Mouse (Mus musculus) liver, adult 2 months (tissue): ENCODE data around the gene Unc93a2. TPM values are rescaled to one million over a fixed set of nuclear protein-coding genes. Genes with fewer than 3 reads are reported as not detected.
"Not testable (repeated sequence)": the region's sequence is repeated elsewhere in the genome, so short reads cannot be mapped to it uniquely, and the experiment has no call there.

ENCODE experiments used
- DNase-seq: peaks from one replicate; pipeline ENCODE4 v3.0.0-alpha.2; 2011; ENCODE audit warnings: low read depth, low spot score; ENCODE audit errors: extremely low read depth
- H3K27ac ChIP-seq: fragments of 200-500 bp; replicated peaks from 2 replicates; pipeline ENCODE4 v1.5.1; 2012; ENCODE audit warnings: low read depth, mild to moderate bottlenecking, control low read depth, inconsistent platforms, low read length; ENCODE audit not compliant: insufficient read depth
- H3K27me3 ChIP-seq: fragments of 200-500 bp; 2 replicates; pipeline ENCODE4 v1.6.1; 2012; ENCODE audit warnings: mild to moderate bottlenecking, moderate library complexity, low read length, inconsistent platforms; ENCODE audit not compliant: control insufficient read depth, insufficient read depth
- H3K36me3 ChIP-seq: fragments of 200-500 bp; 2 replicates; pipeline ENCODE4 v1.6.1; 2012; ENCODE audit warnings: low read length, inconsistent platforms; ENCODE audit not compliant: control insufficient read depth, insufficient read depth
- H3K4me1 ChIP-seq: fragments of 200-500 bp; 2 replicates; pipeline ENCODE4 v1.6.1; 2011; ENCODE audit warnings: low read length; ENCODE audit not compliant: control insufficient read depth, insufficient read depth
- H3K4me3 ChIP-seq: fragments of 200-500 bp; 2 replicates; pipeline ENCODE4 v1.5.1; 2011; ENCODE audit warnings: low read depth, mild to moderate bottlenecking, control low read depth, low read length, moderate library complexity; ENCODE audit not compliant: insufficient read depth
- H3K79me2 ChIP-seq: fragments of 200-500 bp; 2 replicates; pipeline ENCODE4 v1.6.1; 2012; ENCODE audit warnings: inconsistent platforms, mild to moderate bottlenecking, low read length, moderate library complexity; ENCODE audit not compliant: control insufficient read depth, insufficient read depth
- H3K9ac ChIP-seq: fragments of 200-500 bp; 2 replicates; pipeline ENCODE4 v1.6.1; 2012; ENCODE audit warnings: low read depth, mild to moderate bottlenecking, control low read depth, inconsistent platforms, low read length
- WGBS: fragments of 180-500 bp; shearing (Covaris S2); methylation state at CpG from one replicate; pipeline ENCODE4 v1.1.7; 2018; 5-methylcytosine and 5-hydroxymethylcytosine counted together
- polyA plus RNA-seq: library from polyadenylated mRNA; depleted of rRNA; stranded (reverse); fragments of >200 nt; gene quantifications from 2 replicates; pipeline ENCODE4 v1.2.3, GENCODE M21; 2012
- total RNA-seq: library from RNA; depleted of rRNA; stranded (reverse); fragments of >200 nt; gene quantifications from 2 replicates; pipeline ENCODE4 v1.2.3, GENCODE M21; 2014

The Unc93a2 gene
- total and polyA plus RNA-seq, 2 experiments = 2.4 to 4.5 TPM

DNA sequence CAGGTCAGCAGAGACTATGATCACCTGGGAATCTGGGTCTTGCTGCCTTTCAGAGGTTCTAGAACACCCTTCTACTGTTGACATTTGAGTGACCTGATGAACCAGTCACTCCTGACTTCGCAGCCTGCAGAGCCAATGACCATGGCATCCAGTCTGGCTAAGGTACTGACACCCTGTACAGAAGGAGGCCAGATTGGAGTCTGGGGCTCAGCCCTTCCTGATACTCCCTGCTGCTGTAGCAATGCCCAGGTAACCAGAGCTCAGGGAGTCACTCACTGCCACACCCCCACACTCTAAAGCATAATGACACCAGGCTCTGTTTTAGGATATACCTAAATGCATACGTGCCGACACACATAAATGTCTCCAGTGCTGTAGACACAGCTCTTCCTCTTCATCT, 2.6 kb downstream of the Unc93a2 start:
- not testable (repeated sequence) for H3K4me1 ChIP-seq, H3K27ac ChIP-seq, H3K27me3 ChIP-seq, H3K4me3 ChIP-seq, H3K79me2 ChIP-seq, H3K36me3 ChIP-seq, H3K9ac ChIP-seq
- peak; percentile 31 for DNase-seq
- WGBS = 22% methylated on average over 1 of the region's 3 CpGs

DNA sequence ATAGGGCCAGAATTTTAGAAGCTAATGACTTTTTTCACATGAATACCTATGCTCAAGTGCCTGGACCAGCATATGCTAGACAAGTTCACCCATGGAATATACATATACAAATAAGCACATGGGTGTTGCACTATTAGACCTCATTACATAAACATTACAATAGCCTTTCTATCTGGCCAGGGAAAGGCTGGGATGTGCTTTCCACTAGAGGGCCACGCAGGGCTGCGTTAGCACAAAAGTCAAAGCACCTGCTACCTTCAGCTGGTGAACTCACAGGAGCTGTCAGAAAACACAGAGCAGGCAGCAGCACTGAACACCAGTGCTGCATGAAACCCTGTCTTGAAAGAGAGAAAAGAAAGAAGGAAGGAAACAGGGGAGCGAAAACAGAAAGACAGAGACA, 7.4 kb downstream of the Unc93a2 start:
- not testable (repeated sequence) for H3K9ac ChIP-seq, H3K27ac ChIP-seq, H3K4me3 ChIP-seq, DNase-seq, H3K36me3 ChIP-seq, H3K79me2 ChIP-seq, H3K4me1 ChIP-seq, H3K27me3 ChIP-seq
- WGBS = 54% methylated on average over 3 of the region's 3 CpGs

- not testable (repeated sequence) for H3K4me1 ChIP-seq, H3K4me3 ChIP-seq, DNase-seq, H3K36me3 ChIP-seq, H3K9ac ChIP-seq, H3K79me2 ChIP-seq, H3K27ac ChIP-seq, H3K27me3 ChIP-seq
- WGBS = 100% methylated on average over 1 of the region's 3 CpGs
Measured at GRCm38 (mm10) chr17:7376951-7377700, 8.1 kb downstream of the Unc93a2 start.

- not testable (repeated sequence) for H3K36me3 ChIP-seq, H3K9ac ChIP-seq, H3K27me3 ChIP-seq, H3K4me3 ChIP-seq, H3K4me1 ChIP-seq, H3K27ac ChIP-seq, H3K79me2 ChIP-seq, DNase-seq
- 87% methylated on average over 4 of the region's 5 CpGs for WGBS
Measured at GRCm38 (mm10) chr17:7371879-7372278, 13.4 kb downstream of the Unc93a2 start, which contains the start of gene Gm49630. Gene Gm49630 (minus strand): TSS chr17:7371979.

DNA sequence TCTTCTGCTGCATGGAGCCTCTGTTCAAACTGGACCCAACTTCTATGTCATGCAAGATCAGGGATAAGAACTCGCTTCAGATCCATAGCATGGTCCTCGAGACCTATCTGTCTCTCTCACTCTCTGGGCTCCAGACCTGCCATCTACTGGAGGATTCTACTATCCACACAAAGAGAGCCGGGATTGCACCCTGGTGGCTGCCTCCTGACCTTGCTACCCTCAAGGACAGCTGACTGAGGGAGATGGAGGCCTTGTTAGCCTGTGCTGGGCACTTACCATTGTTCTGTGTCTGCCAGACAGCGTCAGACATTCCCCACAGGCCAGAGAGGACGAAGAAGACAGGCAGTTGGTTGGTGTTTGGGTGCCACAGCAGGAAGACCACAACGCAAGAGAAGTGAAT, 15.9 kb downstream of the Unc93a2 start:
- H3K4me1 ChIP-seq, H3K4me3 ChIP-seq, H3K36me3 ChIP-seq, H3K79me2 ChIP-seq, H3K9ac ChIP-seq, DNase-seq, H3K27me3 ChIP-seq, H3K27ac ChIP-seq: not testable (repeated sequence)
- WGBS = 82% methylated on average over 6 of the region's 6 CpGs

DNA sequence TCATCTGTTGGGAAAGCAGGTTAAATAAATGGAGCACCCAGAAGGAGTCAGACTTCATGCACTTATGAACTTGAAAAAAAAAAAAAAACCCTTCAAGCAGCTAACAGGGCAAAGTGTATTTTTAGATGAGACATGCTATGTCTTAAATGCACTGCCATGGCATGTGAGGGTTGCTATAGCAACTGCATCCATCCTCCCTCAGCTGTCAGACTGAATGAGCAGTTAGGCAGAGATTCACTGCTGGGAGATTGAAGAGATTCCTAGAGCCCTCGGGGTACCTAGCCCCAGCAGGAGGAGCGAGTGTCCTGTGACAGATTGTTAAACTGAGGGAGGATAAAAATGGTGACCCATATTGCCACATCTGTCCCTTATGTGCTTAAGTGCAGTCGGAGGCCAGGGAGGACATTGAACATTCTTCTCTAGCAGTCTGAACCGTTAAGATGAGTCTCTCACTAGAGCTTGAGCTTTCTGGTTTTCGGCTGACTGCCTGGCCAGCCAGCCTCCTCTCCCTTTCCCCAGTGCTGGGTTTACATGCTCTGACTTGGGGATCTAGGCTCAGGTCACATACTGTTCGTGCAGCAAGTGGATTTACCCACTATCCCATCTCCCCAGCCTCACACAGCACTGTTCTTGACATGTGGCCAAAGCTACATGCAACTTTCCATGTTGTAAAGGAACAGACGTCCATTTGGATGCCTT, 18.4 kb downstream of the Unc93a2 start:
- H3K27me3 ChIP-seq, DNase-seq, H3K27ac ChIP-seq, H3K4me1 ChIP-seq, H3K4me3 ChIP-seq, H3K36me3 ChIP-seq, H3K79me2 ChIP-seq, H3K9ac ChIP-seq: not testable (repeated sequence)
- 69% methylated on average over 5 of the region's 7 CpGs for WGBS

DNA sequence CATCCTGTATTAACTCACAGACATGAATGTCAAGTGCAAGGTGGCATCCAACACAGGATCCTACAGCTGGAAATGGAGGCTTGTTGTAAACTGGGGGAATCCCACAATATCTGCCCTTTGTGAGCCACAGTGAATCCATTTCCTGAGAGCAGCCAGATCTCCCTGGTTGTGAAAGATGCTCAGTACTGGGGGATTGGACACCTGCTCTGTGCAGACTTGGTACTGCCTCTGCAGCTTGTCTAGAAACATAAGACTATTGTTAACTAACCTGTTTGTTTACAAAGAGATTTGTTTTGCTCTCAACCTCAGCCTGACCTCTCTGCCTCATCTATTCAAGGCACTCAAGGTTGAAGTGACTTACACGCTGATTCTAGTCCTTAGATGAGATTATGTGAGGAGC, 19.0 kb downstream of the Unc93a2 start:
- not testable (repeated sequence) for H3K4me3 ChIP-seq, H3K36me3 ChIP-seq, H3K9ac ChIP-seq, H3K79me2 ChIP-seq, DNase-seq, H3K4me1 ChIP-seq, H3K27me3 ChIP-seq, H3K27ac ChIP-seq
- no CpG with 5 or more reads among the region's 1 CpGs for WGBS

- not testable (repeated sequence) for H3K27me3 ChIP-seq, DNase-seq
- WGBS = 100% methylated on average over 1 of the region's 3 CpGs
Measured at GRCm38 (mm10) chr17:7365615-7366014, 19.6 kb downstream of the Unc93a2 start.

GRCm38 (mm10) chr17:7360749-7361465, 24.4 kb downstream of the Unc93a2 start:
- 91% methylated on average over 9 of the region's 9 CpGs for WGBS

More at GRCm38 (mm10) chr17:7365615-7366014, 19.6 kb downstream of the Unc93a2 start:
- H3K79me2 ChIP-seq, H3K36me3 ChIP-seq, H3K9ac ChIP-seq, H3K4me1 ChIP-seq, H3K27ac ChIP-seq, H3K4me3 ChIP-seq: not testable (repeated sequence)

More at GRCm38 (mm10) chr17:7360749-7361465, 24.4 kb downstream of the Unc93a2 start:
- H3K27ac ChIP-seq, DNase-seq, H3K79me2 ChIP-seq, H3K27me3 ChIP-seq, H3K36me3 ChIP-seq, H3K4me3 ChIP-seq, H3K9ac ChIP-seq, H3K4me1 ChIP-seq: not testable (repeated sequence)
